Mouse (Mus musculus) embryonic facial prominence, embryonic 14.5 days (tissue): ENCODE results near the gene Olfr384. TPM values are rescaled to one million over a fixed set of nuclear protein-coding genes. Genes with fewer than 3 reads are reported as not detected.
"Not testable (repeated sequence)": the region's sequence is repeated elsewhere in the genome, so short reads cannot be mapped to it uniquely, and the experiment has no call there.

Experiments
- ATAC-seq: fragments of 200-750 bp; cut with Nextera tagmentation; 2 replicates; pipeline ENCODE4 v1.8.0; 2017; ENCODE audit warnings: low read depth, moderate number of reproducible peaks, moderate TSS enrichment
- DNase-seq: peaks from one replicate; pipeline ENCODE4 v3.0.0-alpha.2; 2015; ENCODE audit warnings: low spot score
- H3K27ac ChIP-seq: fragments of 300-500 bp; sonication (generic); replicated peaks from 2 replicates; pipeline ENCODE4 v1.5.1; 2014; ENCODE audit warnings: low read depth, mild to moderate bottlenecking, low read length, moderate library complexity
- H3K27me3 ChIP-seq: fragments of 300-500 bp; sonication (generic); replicated peaks from 2 replicates; pipeline ENCODE4 v1.6.1; 2014; ENCODE audit warnings: low read length; ENCODE audit not compliant: control insufficient read depth, insufficient read depth
- H3K36me3 ChIP-seq: fragments of 300-500 bp; sonication (generic); 2 replicates; pipeline ENCODE4 v1.6.1; 2014; ENCODE audit warnings: low read length, mixed read lengths; ENCODE audit not compliant: control insufficient read depth, insufficient read depth
- H3K4me1 ChIP-seq: fragments of 300-500 bp; sonication (generic); 2 replicates; pipeline ENCODE4 v1.6.1; 2014; ENCODE audit warnings: antibody characterized with exemption, low read length; ENCODE audit not compliant: control insufficient read depth, insufficient read depth
- H3K4me2 ChIP-seq: fragments of 300-500 bp; sonication (generic); 2 replicates; pipeline ENCODE4 v1.6.1; 2014; ENCODE audit warnings: low read depth, mild to moderate bottlenecking, low read length, moderate library complexity, mixed read lengths
- H3K4me3 ChIP-seq: fragments of 300-500 bp; sonication (generic); 2 replicates; pipeline ENCODE4 v1.5.1; 2014; ENCODE audit warnings: low read depth, mild to moderate bottlenecking, low read length
- H3K9ac ChIP-seq: fragments of 300-500 bp; sonication (generic); 2 replicates; pipeline ENCODE4 v1.6.1; 2014; ENCODE audit warnings: low read depth, mild to moderate bottlenecking, low read length, moderate library complexity, mixed read lengths
- H3K9me3 ChIP-seq: fragments of 300-500 bp; sonication (generic); 2 replicates; pipeline ENCODE4 v1.6.1; 2016; ENCODE audit warnings: low read length; ENCODE audit not compliant: control insufficient read depth
- WGBS: fragments of 180-500 bp; shearing (Covaris S2); extraction: QIAGEN DNeasy Blood & Tissue Kit; methylation state at CpG from one replicate; pipeline ENCODE4 v1.1.7; 2014; 5-methylcytosine and 5-hydroxymethylcytosine counted together
- polyA plus RNA-seq: library from polyadenylated mRNA; unstranded; fragments of >200 nt; fragmentation: Nextera tagmentation; extraction: Ambion mirVana; gene quantifications from 2 replicates; pipeline ENCODE4 v1.2.1, GENCODE M21; 2014

Gene Olfr384
- not detected in 2 replicates for polyA plus RNA-seq

DNA sequence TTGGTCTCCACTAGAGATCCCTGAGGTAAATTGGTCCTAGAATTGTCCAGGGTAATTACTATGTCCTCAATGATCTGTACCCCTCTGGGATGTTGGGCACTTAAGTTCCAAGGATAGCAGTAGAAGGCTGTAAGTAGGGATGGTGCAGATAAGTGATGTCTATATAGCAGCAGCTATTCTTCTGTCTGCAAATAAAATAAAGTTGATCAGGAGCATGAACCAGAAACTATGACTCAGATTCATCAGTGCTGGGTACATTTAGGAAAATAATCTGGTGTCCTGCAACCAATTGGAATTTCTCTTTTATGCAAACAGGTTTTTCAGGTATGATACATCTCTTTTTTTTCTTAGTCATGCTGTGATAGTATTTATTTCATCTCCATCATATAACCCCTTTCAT is at the start of gene Olfr384:
Olfr384 (plus strand) TSS at position 301 of the 400 bp plus-strand sequence.
- Histone ChIP-seq H3K9me3 (no peaks in the 10 kb centered on the region), H3K36me3 (no peaks in the 10 kb centered on the region), H3K27ac (no peak within 1 kb of the TSS), H3K9ac (no peak within 1 kb of the TSS), H3K27me3 (no peaks in the 10 kb centered on the region), H3K4me2 (no peak within 1 kb of the TSS), H3K4me1 (no peaks in the 10 kb centered on the region), H3K4me3 (no peak within 1 kb of the TSS)
- ATAC-seq (no peak), DNase-seq (no peak)

DNA sequence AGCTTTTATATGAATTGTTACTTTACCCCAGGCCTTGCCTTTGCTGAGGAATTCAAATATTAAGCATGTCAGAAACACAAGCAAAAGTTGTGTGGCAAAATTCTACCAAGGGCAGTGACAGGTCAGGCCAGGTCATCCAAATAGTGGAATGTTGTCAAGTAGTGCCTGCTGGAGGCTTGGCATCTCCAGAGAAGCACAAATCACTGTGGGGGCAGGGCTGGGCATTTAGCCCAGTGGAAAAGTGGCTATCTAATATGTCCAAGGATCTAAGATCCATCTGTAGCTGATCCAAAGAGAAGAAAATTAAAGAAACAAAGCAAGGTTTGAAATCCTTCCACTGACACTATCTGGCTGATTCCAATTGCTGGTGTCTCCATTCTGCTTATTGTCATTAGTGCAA is 18.5 kb upstream of the Olfr384 start:
- Histone ChIP-seq H3K27ac (no peak overlapping the region), H3K9me3 (no peaks in the 10 kb centered on the region), H3K9ac (no peak overlapping the region), H3K4me1 (no peaks in the 10 kb centered on the region), H3K27me3 (no peaks in the 10 kb centered on the region), H3K4me3 (no peak overlapping the region), H3K4me2 (no peak overlapping the region), H3K36me3 (no peaks in the 10 kb centered on the region)
- no peak for DNase-seq
- ATAC-seq: no peak

- not testable (repeated sequence) for H3K9me3 ChIP-seq, H3K27me3 ChIP-seq, H3K4me2 ChIP-seq, ATAC-seq, H3K4me3 ChIP-seq, DNase-seq, H3K4me1 ChIP-seq, H3K9ac ChIP-seq, H3K27ac ChIP-seq, H3K36me3 ChIP-seq
- 53% methylated on average over 1 of the region's 1 CpGs for WGBS
Measured at GRCm38 (mm10) chr11:73583188-73583587, 15.2 kb upstream of the Olfr384 start.

DNA sequence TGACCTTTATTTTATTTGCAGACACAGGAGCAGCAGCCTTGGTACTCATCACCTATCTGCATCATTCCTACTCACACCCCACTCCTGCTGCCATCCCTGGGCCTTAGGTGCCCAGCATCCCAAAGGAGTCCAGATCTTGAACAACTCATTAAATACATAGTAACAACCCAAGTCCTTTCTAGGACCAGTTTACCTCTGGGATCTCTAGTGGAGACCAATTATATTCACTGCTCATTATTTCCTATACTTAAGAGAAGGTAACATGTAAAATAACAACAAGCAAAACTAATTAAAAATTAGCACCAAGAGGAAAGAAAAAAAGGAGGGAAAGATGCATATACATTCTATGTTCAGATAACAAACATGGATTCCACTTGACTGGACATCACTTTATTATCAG is 5.5 kb upstream of the Olfr384 start, which contains the start of gene Olfr385:
Olfr385 (minus strand) TSS at position 101 of the 400 bp plus-strand sequence.
- no peaks in the 10 kb centered on the region for H3K27me3 ChIP-seq
- 0 out of 2 replicates have a peak, but pooled peaks cover 4% of the 10 kb centered on the region for H3K9me3 ChIP-seq
- no peak within 1 kb of the TSS for H3K4me3 ChIP-seq
- ATAC-seq (no peak), DNase-seq (no peak)
- H3K27ac ChIP-seq: no peak within 1 kb of the TSS
- H3K4me1 ChIP-seq: no peaks in the 10 kb centered on the region
- H3K4me2 ChIP-seq: no peak within 1 kb of the TSS
- no peak within 1 kb of the TSS for H3K9ac ChIP-seq
- H3K36me3 ChIP-seq: no peaks in the 10 kb centered on the region

Other genes starting within 250 kb of the Olfr384 start
- not detected in 2 replicates for gene Olfr20, start 247.8 kb upstream of the Olfr384 start, polyA plus RNA-seq
- gene Olfr376, start 227.3 kb upstream of the Olfr384 start, polyA plus RNA-seq: 0.17 TPM in 1 of 2 replicates, not detected in the other
- gene Olfr1, start 199.0 kb upstream of the Olfr384 start, polyA plus RNA-seq: not detected in 2 replicates
- 0.40 TPM in 1 of 2 replicates, not detected in the other for gene Olfr378, start 170.1 kb upstream of the Olfr384 start, polyA plus RNA-seq
- not detected in 2 replicates for gene Olfr380, start 141.1 kb upstream of the Olfr384 start, polyA plus RNA-seq
- not detected in 2 replicates for gene Olfr381, start 107.0 kb upstream of the Olfr384 start, polyA plus RNA-seq
- not detected in 2 replicates for gene Olfr382, start 81.4 kb upstream of the Olfr384 start, polyA plus RNA-seq
- gene Olfr385, start 5.6 kb upstream of the Olfr384 start, polyA plus RNA-seq: not detected in 2 replicates
- not detected in 2 replicates for gene Zfp735, start 90.2 kb downstream of the Olfr384 start, polyA plus RNA-seq
- not detected in 2 replicates for gene Olfr389, start 182.1 kb downstream of the Olfr384 start, polyA plus RNA-seq
- 0.19 TPM in 1 of 2 replicates, not detected in the other for gene Olfr390, start 184.4 kb downstream of the Olfr384 start, polyA plus RNA-seq
- not detected in 2 replicates for gene Olfr391-ps, start 204.5 kb downstream of the Olfr384 start, polyA plus RNA-seq
- gene Olfr392, start 218.5 kb downstream of the Olfr384 start, polyA plus RNA-seq: not detected in 2 replicates